Mouse (Mus musculus): ENCODE measurements at regions not wholly inside any gene's neighbourhood (a gene's known extent, or its start where the extent isn't known, plus 50 kb on each side); places are given as distances from the start of the nearest gene placed in this dataset.

GRCm38 (mm10) chr2:109402556-109402955 is 122.0 kb upstream of the Mettl15 start:
- no peak for DNase-seq

- no peak for DNase-seq
These were observed 123.7 kb upstream of the Mettl15 start for GRCm38 (mm10) chr2:109404262-109404661.

- no peak for DNase-seq
These were observed 126.1 kb upstream of the Mettl15 start for GRCm38 (mm10) chr2:109406591-109407079.

- no peak for DNase-seq
These were observed 139.6 kb upstream of the Mettl15 start for GRCm38 (mm10) chr2:109420098-109420497.

- no peak for DNase-seq
These were observed 150.6 kb upstream of the Mettl15 start for GRCm38 (mm10) chr2:109431183-109431582.

GRCm38 (mm10) chr2:109442551-109443120 is 162.1 kb upstream of the Mettl15 start:
- DNase-seq: peak; percentile 26

- DNase-seq: no peak
These were observed 163.0 kb upstream of the Mettl15 start for GRCm38 (mm10) chr2:109443521-109444066.

GRCm38 (mm10) chr2:109462246-109462645 is 181.7 kb upstream of the Mettl15 start:
- peak; percentile 11 for DNase-seq

- DNase-seq: no peak
These were observed 190.2 kb upstream of the Bdnf start for GRCm38 (mm10) chr2:109484306-109484705.

- DNase-seq: no peak
These were observed 186.9 kb upstream of the Bdnf start for GRCm38 (mm10) chr2:109487591-109487990.

GRCm38 (mm10) chr2:109502186-109502585 is 172.3 kb upstream of the Bdnf start:
- DNase-seq: no peak

- DNase-seq: no peak
These were observed 169.6 kb upstream of the Bdnf start for GRCm38 (mm10) chr2:109504906-109505305.

GRCm38 (mm10) chr2:109510070-109510979 is 164.2 kb upstream of the Bdnf start:
- no peak for DNase-seq

GRCm38 (mm10) chr2:109511142-109511541 is 163.4 kb upstream of the Bdnf start:
- no peak for DNase-seq

GRCm38 (mm10) chr2:109519261-109519660 is 155.2 kb upstream of the Bdnf start:
- DNase-seq: no peak

- no peak for DNase-seq
These were observed 154.0 kb upstream of the Bdnf start for GRCm38 (mm10) chr2:109520471-109520870.

GRCm38 (mm10) chr2:109539519-109539918 is 135.0 kb upstream of the Bdnf start:
- no peak for DNase-seq

GRCm38 (mm10) chr2:109546486-109547115 is 127.9 kb upstream of the Bdnf start:
- no peak for DNase-seq

- no peak for DNase-seq
These were observed 119.9 kb upstream of the Bdnf start for GRCm38 (mm10) chr2:109554644-109555043.

- no peak for DNase-seq
These were observed 115.1 kb upstream of the Bdnf start for GRCm38 (mm10) chr2:109559088-109560030.

- no peak for DNase-seq
These were observed 111.5 kb upstream of the Bdnf start for GRCm38 (mm10) chr2:109562996-109563395.

- no peak for DNase-seq
These were observed 97.6 kb upstream of the Bdnf start for GRCm38 (mm10) chr2:109576946-109577345.

Data from adrenal gland, postnatal 14 days (tissue).